Mouse (Mus musculus) C2C12 (cell line): ENCODE measurements around the gene Cpa3. TPM values are rescaled to one million over a fixed set of nuclear protein-coding genes. Genes with fewer than 3 reads are reported as not detected.

Experiments
- H3K27me3 ChIP-seq: one replicate; pipeline ENCODE4 v1.6.1; 2011; ENCODE audit not compliant: control insufficient read depth, insufficient read depth, insufficient read length
- H3K36me3 ChIP-seq: one replicate; pipeline ENCODE4 v1.6.1; 2011; ENCODE audit not compliant: control insufficient read depth, insufficient read depth
- H3K4me3 ChIP-seq: one replicate; pipeline ENCODE4 v1.5.1; 2011; ENCODE audit warnings: mild to moderate bottlenecking, control low read depth; ENCODE audit not compliant: poor library complexity, insufficient read depth, severe bottlenecking
- H3K79me2 ChIP-seq: one replicate; pipeline ENCODE4 v1.6.1; 2011; ENCODE audit not compliant: control insufficient read depth, insufficient read depth
- H3K79me3 ChIP-seq: one replicate; pipeline ENCODE4 v1.6.1; 2011; ENCODE audit warnings: low read depth, control low read depth
- H3ac ChIP-seq: one replicate; pipeline ENCODE3; 2011; ENCODE audit warnings: low read depth; ENCODE audit not compliant: control insufficient read depth, insufficient read length
- CEBPB ChIP-seq: IDR thresholded peaks from one replicate; pipeline ENCODE4 v1.6.1; 2011; ENCODE audit warnings: low read depth, mild to moderate bottlenecking, control low read depth, moderate library complexity
- CTCF ChIP-seq: IDR thresholded peaks from one replicate; pipeline ENCODE4 v1.5.1; 2011; ENCODE audit not compliant: control insufficient read depth, insufficient read depth, insufficient read length
- FOSL1 ChIP-seq: IDR thresholded peaks from one replicate; pipeline ENCODE4 v1.8.0; 2011; ENCODE audit warnings: mild to moderate bottlenecking, low read length; ENCODE audit not compliant: poor library complexity, insufficient read depth, severe bottlenecking
- MAX ChIP-seq: IDR thresholded peaks from one replicate; pipeline ENCODE4 v1.6.1; 2011; ENCODE audit warnings: mild to moderate bottlenecking, control low read depth
- MYOD1 ChIP-seq: IDR thresholded peaks from one replicate; pipeline ENCODE4 v1.6.1; 2011; ENCODE audit warnings: low read depth; ENCODE audit not compliant: control insufficient read depth, insufficient read length
- MYOG ChIP-seq: IDR thresholded peaks from one replicate; pipeline ENCODE4 v1.6.1; 2011; ENCODE audit not compliant: control insufficient read depth, insufficient read length; ENCODE audit errors: extremely low read depth
- USF1 ChIP-seq: IDR thresholded peaks from one replicate; pipeline ENCODE4 v1.6.1; 2011; ENCODE audit warnings: low read depth, mild to moderate bottlenecking, control low read depth, moderate library complexity
- long read RNA-seq, 2 experiments: library from polyadenylated mRNA; unstranded; transcript quantifications; one replicate each; pipeline ENCODE4 v2.0.0; 2019 to 2020
- polyA plus RNA-seq: library from polyadenylated mRNA; unstranded; fragments of >200 nt; fragmentation: generic; extraction: Trizol; gene quantifications from one replicate; pipeline ENCODE4 v1.2.1, GENCODE M21; 2012; ENCODE audit warnings: missing spikeins

Cpa3 gene
- not detected for polyA plus RNA-seq
- long read RNA-seq, experiment 1, result 0 reads
- long read RNA-seq, experiment 2, result 0 reads

GRCm38 (mm10) chr3:20242050-20242449, at the start of gene Cpa3:
Cpa3 (minus strand) TSS chr3:20242181.
- Histone ChIP-seq H3K4me3 (no peak within 1 kb of the TSS), H3K79me3 (no peaks in the 10 kb centered on the region), H3K36me3 (no peaks in the 10 kb centered on the region), H3K27me3 (no peaks in the 10 kb centered on the region), H3ac (no peak within 1 kb of the TSS), H3K79me2 (no peaks in the 10 kb centered on the region)
- TF ChIP-seq MYOG (no peak), MAX (no peak), CTCF (no peak), MYOD1 (no peak), FOSL1 (no peak), USF1 (no peak), CEBPB (no peak)

GRCm38 (mm10) chr3:20291370-20291769, 49.4 kb upstream of the Cpa3 start:
- no peaks in the 10 kb centered on the region for H3K27me3 ChIP-seq
- H3K4me3 ChIP-seq, result no peak overlapping the region
- H3ac ChIP-seq, result no peak overlapping the region
- no peaks in the 10 kb centered on the region for H3K79me3 ChIP-seq
- no peaks in the 10 kb centered on the region for H3K36me3 ChIP-seq
- TF ChIP-seq FOSL1 (no peak), CTCF (no peak), MYOD1 (no peak), MAX (no peak), MYOG (no peak), CEBPB (no peak), USF1 (no peak)
- H3K79me2 ChIP-seq, result no peaks in the 10 kb centered on the region

- H3K27me3 ChIP-seq, result no peaks in the 10 kb centered on the region
- H3K79me2 ChIP-seq, result no peaks in the 10 kb centered on the region
- no peaks in the 10 kb centered on the region for H3K36me3 ChIP-seq
- no peak overlapping the region for H3ac ChIP-seq
- no peak overlapping the region for H3K4me3 ChIP-seq
- H3K79me3 ChIP-seq, result no peaks in the 10 kb centered on the region
- TF ChIP-seq CTCF (no peak), FOSL1 (no peak)
Measured at GRCm38 (mm10) chr3:20288761-20289160, 46.8 kb upstream of the Cpa3 start.

GRCm38 (mm10) chr3:20281796-20282195, 39.8 kb upstream of the Cpa3 start:
- Histone ChIP-seq H3K79me3 (no peaks in the 10 kb centered on the region), H3K36me3 (no peaks in the 10 kb centered on the region), H3K4me3 (no peak overlapping the region), H3K79me2 (no peaks in the 10 kb centered on the region), H3ac (no peak overlapping the region), H3K27me3 (no peaks in the 10 kb centered on the region)
- TF ChIP-seq FOSL1 (peak; percentile 83), USF1 (no peak)

GRCm38 (mm10) chr3:20275633-20276032, 33.7 kb upstream of the Cpa3 start, which contains the start of gene Cpb1:
Cpb1 (minus strand) TSS chr3:20275733.
- Histone ChIP-seq H3K79me3 (no peaks in the 10 kb centered on the region), H3ac (no peak within 1 kb of the TSS), H3K4me3 (no peak within 1 kb of the TSS), H3K27me3 (no peaks in the 10 kb centered on the region), H3K79me2 (no peaks in the 10 kb centered on the region), H3K36me3 (no peaks in the 10 kb centered on the region)
- TF ChIP-seq MYOD1 (no peak), MYOG (no peak), CEBPB (no peak), CTCF (no peak), USF1 (no peak), MAX (no peak), FOSL1 (no peak)

GRCm38 (mm10) chr3:20254566-20255479, 12.8 kb upstream of the Cpa3 start:
- no peaks in the 10 kb centered on the region for H3K27me3 ChIP-seq
- H3K79me3 ChIP-seq, result no peaks in the 10 kb centered on the region
- H3ac ChIP-seq, result no peak overlapping the region
- no peaks in the 10 kb centered on the region for H3K36me3 ChIP-seq
- no peak overlapping the region for H3K4me3 ChIP-seq
- no peaks in the 10 kb centered on the region for H3K79me2 ChIP-seq
- peak; percentile 5 for TF ChIP-seq CEBPB
- TF ChIP-seq MYOG, result no peak
